Mouse (Mus musculus) E14TG2a.4 (cell line): ENCODE measurements around the gene Slc25a31.
A peak's percentile ranks its signal among the peaks of the same experiment; 100 is the strongest.

Source experiments
- H3K27me3 ChIP-seq: 2 replicates; pipeline ENCODE4 v1.6.1; 2014; ENCODE audit warnings: low read length, control low read depth; ENCODE audit not compliant: insufficient read depth
- H3K36me3 ChIP-seq: 2 replicates; pipeline ENCODE4 v1.6.1; 2014; ENCODE audit warnings: low read length, control low read depth; ENCODE audit not compliant: insufficient read depth
- H3K4me1 ChIP-seq: replicated peaks from 2 replicates; pipeline ENCODE4 v1.6.1; 2014; ENCODE audit warnings: low read depth, low read length, control low read depth
- H3K4me3 ChIP-seq: replicated peaks from 2 replicates; pipeline ENCODE4 v1.5.1; 2014; ENCODE audit warnings: mild to moderate bottlenecking, low read length
- H3K9me3 ChIP-seq: 2 replicates; pipeline ENCODE4 v1.6.1; 2014; ENCODE audit warnings: low read length, control low read depth
- CTCF ChIP-seq: conservative IDR thresholded peaks from 2 replicates; pipeline ENCODE4 v1.5.1; 2014; ENCODE audit warnings: low read length
- NANOG ChIP-seq: IDR thresholded peaks from 2 replicates; pipeline ENCODE4 v1.6.1; 2014; ENCODE audit warnings: borderline replicate concordance, low read length, mixed read lengths
- POU5F1 ChIP-seq: IDR thresholded peaks from 2 replicates; pipeline ENCODE4 v1.6.1; 2014; ENCODE audit warnings: low read length, borderline replicate concordance

Gene Slc25a31

GRCm38 (mm10) chr3:40708655-40709054 lies at the start of gene Slc25a31:
Gene Slc25a31 (plus strand): TSS chr3:40708855.
- H3K9me3 ChIP-seq, result peaks cover 15% of the 10 kb centered on the region
- peaks cover 38% of the 10 kb centered on the region for H3K27me3 ChIP-seq
- no peaks in the 10 kb centered on the region for H3K36me3 ChIP-seq
- 0 out of 2 replicates have a peak, but pooled peaks cover 5% of the 10 kb centered on the region for H3K4me1 ChIP-seq
- H3K4me3 ChIP-seq, result peak within 1 kb of the TSS; percentile 41
- TF ChIP-seq NANOG, result no peak
- TF ChIP-seq POU5F1, result no peak
- TF ChIP-seq CTCF, result no peak

- TF ChIP-seq NANOG, result no peak
- TF ChIP-seq POU5F1, result no peak
- no peak for TF ChIP-seq CTCF
- H3K4me1 ChIP-seq, result no peaks in the 10 kb centered on the region
- no peak overlapping the region for H3K4me3 ChIP-seq
- H3K9me3 ChIP-seq, result peaks cover 14% of the 10 kb centered on the region
- H3K27me3 ChIP-seq, result no peaks in the 10 kb centered on the region
- 0 out of 2 replicates have a peak, but pooled peaks cover 6% of the 10 kb centered on the region for H3K36me3 ChIP-seq
Measured at GRCm38 (mm10) chr3:40660231-40660630, 48.4 kb upstream of the Slc25a31 start.

- peaks cover 5% of the 10 kb centered on the region; the same call in 1 of the 2 replicates for H3K4me1 ChIP-seq
- H3K4me3 ChIP-seq, result no peak overlapping the region
- TF ChIP-seq POU5F1, result no peak
- no peak for TF ChIP-seq NANOG
- no peak for TF ChIP-seq CTCF
- H3K9me3 ChIP-seq, result 0 out of 2 replicates have a peak, but pooled peaks cover 3% of the 10 kb centered on the region
- no peaks in the 10 kb centered on the region for H3K36me3 ChIP-seq
- no peaks in the 10 kb centered on the region for H3K27me3 ChIP-seq
Measured at GRCm38 (mm10) chr3:40666109-40666508, 42.5 kb upstream of the Slc25a31 start.

- Histone ChIP-seq H3K36me3 (no peaks in the 10 kb centered on the region), H3K4me1 (peaks cover 5% of the 10 kb centered on the region; the same call in 1 of the 2 replicates), H3K27me3 (no peaks in the 10 kb centered on the region), H3K9me3 (0 out of 2 replicates have a peak, but pooled peaks cover 3% of the 10 kb centered on the region), H3K4me3 (no peak overlapping the region)
- no peak for TF ChIP-seq POU5F1
- no peak for TF ChIP-seq NANOG
- no peak for TF ChIP-seq CTCF
Measured at GRCm38 (mm10) chr3:40666861-40667719, 41.6 kb upstream of the Slc25a31 start.

GRCm38 (mm10) chr3:40668889-40669288 lies 39.8 kb upstream of the Slc25a31 start:
- Histone ChIP-seq H3K9me3 (0 out of 2 replicates have a peak, but pooled peaks cover 3% of the 10 kb centered on the region), H3K4me1 (peaks cover 5% of the 10 kb centered on the region; the same call in 1 of the 2 replicates), H3K36me3 (no peaks in the 10 kb centered on the region), H3K27me3 (no peaks in the 10 kb centered on the region), H3K4me3 (no peak overlapping the region)
- TF ChIP-seq POU5F1 (no peak), NANOG (no peak), CTCF (no peak)

GRCm38 (mm10) chr3:40669395-40669794 lies 39.3 kb upstream of the Slc25a31 start:
- Histone ChIP-seq H3K4me1 (peaks cover 5% of the 10 kb centered on the region; the same call in 1 of the 2 replicates), H3K9me3 (0 out of 2 replicates have a peak, but pooled peaks cover 3% of the 10 kb centered on the region), H3K4me3 (no peak overlapping the region), H3K36me3 (no peaks in the 10 kb centered on the region), H3K27me3 (no peaks in the 10 kb centered on the region)
- TF ChIP-seq CTCF, result no peak
- no peak for TF ChIP-seq NANOG
- no peak for TF ChIP-seq POU5F1

GRCm38 (mm10) chr3:40673515-40673914 lies 35.1 kb upstream of the Slc25a31 start:
- H3K27me3 ChIP-seq, result no peaks in the 10 kb centered on the region
- H3K4me1 ChIP-seq, result peaks cover 5% of the 10 kb centered on the region; the same call in 1 of the 2 replicates
- H3K9me3 ChIP-seq, result no peaks in the 10 kb centered on the region
- no peak for TF ChIP-seq NANOG
- no peaks in the 10 kb centered on the region for H3K36me3 ChIP-seq
- no peak overlapping the region for H3K4me3 ChIP-seq

- no peak for TF ChIP-seq CTCF
- no peak for TF ChIP-seq NANOG
- no peak for TF ChIP-seq POU5F1
- no peak overlapping the region for H3K4me3 ChIP-seq
- peaks cover 5% of the 10 kb centered on the region; the same call in 1 of the 2 replicates for H3K4me1 ChIP-seq
- no peaks in the 10 kb centered on the region for H3K36me3 ChIP-seq
- H3K9me3 ChIP-seq, result no peaks in the 10 kb centered on the region
- H3K27me3 ChIP-seq, result no peaks in the 10 kb centered on the region
Measured at GRCm38 (mm10) chr3:40674873-40675405, 33.7 kb upstream of the Slc25a31 start.
